Mouse (Mus musculus): ENCODE measurements around the gene Tusc2.
A peak's percentile ranks its signal among the peaks of the same experiment; 100 is the strongest.

Gene Tusc2

DNA sequence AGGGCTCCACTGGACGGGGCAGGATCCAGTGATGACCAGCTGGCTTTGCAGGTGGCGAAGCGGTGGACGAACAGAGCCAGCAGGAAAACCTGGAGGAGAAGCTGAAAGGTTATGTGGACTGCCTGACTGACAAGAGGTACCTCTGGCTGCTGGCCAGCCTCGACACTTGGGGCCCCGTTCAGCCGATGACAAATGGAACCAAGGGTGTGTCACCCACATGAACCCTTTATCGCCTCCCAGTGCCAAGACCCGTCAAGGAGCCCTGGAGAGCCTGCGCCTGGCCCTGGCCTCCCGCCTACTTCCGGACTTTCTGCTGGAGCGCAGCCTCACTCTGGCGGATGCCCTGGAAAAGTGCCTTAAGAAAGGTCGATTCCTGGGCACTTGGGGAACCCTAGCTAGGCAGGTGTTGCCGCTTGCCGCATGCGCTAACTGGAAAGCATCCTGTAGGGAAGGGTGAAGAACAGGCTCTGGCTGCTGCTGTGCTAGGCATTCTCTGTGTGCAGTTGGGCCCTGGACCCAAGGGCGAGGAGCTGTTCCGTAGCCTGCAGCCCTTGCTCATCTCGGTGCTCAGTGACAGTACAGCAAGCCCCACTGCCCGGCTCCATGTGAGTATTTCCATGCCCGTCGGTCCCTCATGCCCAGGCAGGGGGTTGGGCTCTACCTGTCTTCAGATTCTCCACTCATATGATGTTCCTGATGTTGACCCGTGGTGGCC is 27.2 kb downstream of the Tusc2 start:
- DNase-seq = peak; percentile 83

- DNase-seq = no peak
These were observed 27.7 kb downstream of the Tusc2 start for GRCm38 (mm10) chr9:107590773-107591060.

DNA sequence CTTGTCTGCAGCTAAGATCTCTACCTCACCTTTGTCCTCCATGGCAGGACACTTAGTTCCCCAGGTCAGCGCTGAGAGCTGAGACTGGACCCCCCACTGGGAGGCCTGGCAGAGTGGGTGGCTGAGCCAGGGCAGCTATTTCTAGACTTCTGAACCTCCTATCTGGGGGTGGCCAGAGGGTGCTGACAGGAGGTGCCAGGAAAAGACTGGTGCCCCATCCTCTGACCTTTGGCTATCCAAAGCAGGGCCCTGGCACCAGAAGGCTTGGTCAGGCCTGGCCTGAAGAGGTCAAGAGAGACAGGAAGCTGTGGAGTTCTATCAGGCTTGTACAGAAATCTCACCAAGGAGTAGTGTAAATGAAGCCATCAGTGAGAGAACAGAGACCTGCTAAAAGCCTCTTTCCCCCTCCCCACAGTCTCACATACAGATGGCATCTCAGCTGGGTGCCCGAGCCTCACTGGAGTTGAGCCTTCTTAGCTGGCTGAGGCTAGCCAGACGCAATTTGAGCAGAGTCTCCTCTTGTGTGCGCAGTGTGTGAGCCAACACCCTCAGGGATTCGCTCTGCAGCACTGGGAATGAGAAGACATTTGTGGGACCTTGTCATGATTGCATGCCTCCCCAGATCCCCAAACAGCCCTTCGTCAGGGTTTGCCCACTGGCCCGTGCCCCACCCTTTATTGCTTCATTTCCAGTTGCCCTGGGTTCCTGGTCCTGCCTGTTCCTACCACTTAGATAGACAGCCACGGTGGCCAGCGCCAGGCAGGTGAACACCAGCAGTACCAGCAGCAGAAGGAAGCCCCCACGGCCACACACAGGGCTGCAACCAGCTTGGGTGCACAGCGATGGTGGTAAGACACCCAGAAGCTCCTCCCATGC is 30.3 kb downstream of the Tusc2 start:
- no peak for DNase-seq

- no peak for DNase-seq
These were observed 31.4 kb downstream of the Tusc2 start for GRCm38 (mm10) chr9:107594281-107595062.

- no peak for DNase-seq
These were observed 33.8 kb downstream of the Tusc2 start for GRCm38 (mm10) chr9:107596619-107597569.

DNA sequence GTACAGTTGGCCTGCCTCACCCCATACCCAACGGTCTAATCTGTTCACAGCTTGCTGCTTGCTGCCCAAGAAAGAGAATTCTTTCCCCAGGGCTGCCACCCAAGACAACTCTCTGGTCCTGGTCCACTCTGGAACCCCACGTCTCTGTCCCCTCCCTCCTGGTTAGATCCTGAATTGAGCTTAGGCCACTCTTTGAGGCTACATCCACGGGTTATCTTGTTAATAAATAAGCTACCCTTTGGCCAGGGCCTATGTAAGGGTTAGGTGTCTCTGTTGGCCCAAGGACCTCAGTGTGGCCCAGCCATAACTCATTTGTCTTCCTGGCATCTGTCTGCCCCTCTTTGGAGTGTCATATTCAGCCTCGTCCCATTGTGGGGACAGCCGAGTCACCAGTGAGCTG is 35.3 kb downstream of the Tusc2 start:
- no peak for DNase-seq

DNA sequence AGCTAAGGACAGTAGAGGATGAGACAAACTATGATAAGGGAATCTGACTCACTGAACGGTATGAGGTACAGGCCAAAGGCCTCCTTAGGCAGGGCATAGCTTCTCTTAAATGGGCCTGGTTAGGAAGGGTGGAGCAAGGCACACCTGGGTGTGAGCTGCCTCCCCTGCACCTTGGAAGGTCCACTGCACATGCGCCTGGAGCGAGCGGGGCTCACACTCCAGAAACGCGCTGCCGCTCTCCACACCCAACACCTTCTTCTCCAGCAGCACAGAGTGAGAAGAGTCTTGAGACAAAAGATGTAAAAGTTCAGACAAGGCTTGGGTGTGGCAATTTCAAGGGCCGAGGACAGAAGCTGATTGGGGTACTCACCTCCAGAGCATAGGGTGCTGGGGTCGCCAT is 36.4 kb downstream of the Tusc2 start:
- DNase-seq = no peak

DNA sequence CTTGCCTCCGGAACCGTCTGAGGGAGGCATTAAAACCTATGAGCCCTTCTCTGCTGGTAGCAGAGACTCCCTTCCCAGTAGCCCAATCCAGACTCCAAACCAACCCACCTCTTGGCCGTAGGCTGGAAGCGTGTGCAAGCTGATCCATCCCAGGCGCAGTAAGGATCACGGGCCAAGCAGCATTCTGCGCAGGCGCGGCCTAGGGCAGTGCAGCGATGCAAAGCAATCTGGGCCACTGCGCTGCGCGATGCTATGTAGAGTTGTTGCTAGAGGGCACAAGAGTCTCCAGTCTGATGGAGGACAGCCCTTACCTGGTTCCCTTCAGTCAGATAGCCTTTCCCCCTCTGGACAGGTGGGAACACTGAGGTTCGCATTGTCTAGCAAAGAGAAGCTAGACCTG is 36.8 kb downstream of the Tusc2 start:
- DNase-seq = no peak

- DNase-seq = no peak
These were observed 37.7 kb downstream of the Tusc2 start for GRCm38 (mm10) chr9:107600745-107601144.

DNA sequence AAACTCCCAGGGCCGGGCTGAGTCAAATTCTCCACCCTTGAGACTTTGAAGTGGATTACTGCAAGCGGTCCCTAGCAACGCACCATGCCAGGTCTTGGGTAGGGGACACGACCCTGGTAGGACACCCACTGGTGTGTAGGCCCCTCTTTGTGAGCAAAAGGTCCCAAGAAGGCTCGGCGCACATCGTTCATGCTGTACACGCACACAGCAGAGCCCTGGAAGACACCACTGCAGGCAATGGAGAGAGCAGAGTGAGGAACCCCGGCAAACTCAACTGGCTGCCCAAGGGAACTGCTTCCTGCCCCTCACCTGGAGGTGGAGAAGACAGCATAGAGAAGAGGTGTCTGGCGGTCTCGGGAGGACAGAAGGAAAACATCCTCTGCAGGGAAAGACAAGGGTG is 38.2 kb downstream of the Tusc2 start:
- DNase-seq = no peak

DNA sequence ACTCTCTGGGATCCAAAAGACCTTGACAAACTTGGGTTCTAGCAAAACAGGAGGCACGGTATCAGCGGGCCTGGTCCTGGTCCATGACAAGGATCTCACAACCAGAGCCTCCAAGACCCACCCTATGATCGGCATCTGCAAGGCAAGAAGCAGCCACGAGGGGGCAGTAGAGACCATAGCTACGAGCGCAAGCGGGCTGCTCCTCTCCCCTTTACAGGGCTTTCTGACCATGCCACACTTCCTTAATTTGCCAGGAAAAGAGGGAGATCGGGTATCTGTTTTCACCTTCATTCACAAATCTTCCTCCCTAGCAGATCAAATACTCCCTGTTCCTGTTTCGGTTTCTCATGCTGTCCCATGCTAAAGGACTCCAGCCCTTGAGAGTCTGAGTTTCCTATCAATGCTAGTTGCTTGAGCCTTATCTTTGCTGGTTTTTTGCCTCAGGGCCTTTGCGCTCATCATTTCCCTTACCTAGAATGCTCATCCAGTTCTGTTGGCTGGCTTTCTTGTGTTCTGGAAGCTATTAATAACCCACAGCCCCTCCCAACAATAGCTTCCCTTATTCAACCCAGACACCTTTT is 39.1 kb downstream of the Tusc2 start:
- peak; percentile 92 for DNase-seq

DNA sequence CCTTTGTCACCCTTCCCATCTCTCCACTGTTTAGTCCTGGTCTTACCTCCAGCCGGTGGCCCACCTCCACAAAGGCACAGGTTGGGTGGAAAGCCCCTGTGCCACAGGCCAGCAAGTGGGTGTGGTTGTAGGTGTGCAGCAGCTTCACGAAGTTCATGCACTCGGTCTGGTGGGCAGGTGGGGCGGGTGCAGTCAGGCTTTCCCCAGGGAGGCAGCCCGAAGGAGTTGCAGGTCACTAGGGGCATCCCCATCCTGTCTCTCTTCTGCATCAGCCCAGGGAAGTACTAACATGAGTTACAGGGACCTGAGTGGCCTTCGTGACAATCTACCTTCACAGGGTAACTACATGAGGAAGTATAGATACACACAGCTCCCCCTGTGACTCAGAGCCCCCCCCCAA is 40.2 kb downstream of the Tusc2 start:
- DNase-seq = no peak

- DNase-seq = no peak
These were observed 42.1 kb downstream of the Tusc2 start for GRCm38 (mm10) chr9:107605041-107605661.

GRCm38 (mm10) chr9:107606591-107606990 is 43.5 kb downstream of the Tusc2 start:
- no peak for DNase-seq

DNA sequence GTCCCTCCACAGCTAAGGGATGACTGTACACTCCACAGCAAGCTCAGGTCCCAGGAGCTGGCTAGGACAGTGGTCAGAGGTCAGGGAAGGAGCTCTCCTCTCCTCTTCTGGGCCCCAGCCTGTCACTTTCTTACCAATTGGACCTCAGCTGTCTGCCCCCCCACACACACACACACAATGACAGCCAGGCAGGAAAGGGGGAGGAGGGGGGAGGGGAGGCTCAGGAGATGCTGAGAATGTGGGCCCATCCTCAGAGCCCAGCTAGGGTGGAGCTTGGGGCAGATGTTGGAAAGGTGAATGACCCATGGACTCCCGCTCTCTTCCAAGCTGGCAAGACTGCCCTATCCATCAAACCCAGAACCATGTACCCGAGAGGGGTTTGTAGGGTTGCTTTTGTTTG is 44.0 kb downstream of the Tusc2 start:
- no peak for DNase-seq

DNA sequence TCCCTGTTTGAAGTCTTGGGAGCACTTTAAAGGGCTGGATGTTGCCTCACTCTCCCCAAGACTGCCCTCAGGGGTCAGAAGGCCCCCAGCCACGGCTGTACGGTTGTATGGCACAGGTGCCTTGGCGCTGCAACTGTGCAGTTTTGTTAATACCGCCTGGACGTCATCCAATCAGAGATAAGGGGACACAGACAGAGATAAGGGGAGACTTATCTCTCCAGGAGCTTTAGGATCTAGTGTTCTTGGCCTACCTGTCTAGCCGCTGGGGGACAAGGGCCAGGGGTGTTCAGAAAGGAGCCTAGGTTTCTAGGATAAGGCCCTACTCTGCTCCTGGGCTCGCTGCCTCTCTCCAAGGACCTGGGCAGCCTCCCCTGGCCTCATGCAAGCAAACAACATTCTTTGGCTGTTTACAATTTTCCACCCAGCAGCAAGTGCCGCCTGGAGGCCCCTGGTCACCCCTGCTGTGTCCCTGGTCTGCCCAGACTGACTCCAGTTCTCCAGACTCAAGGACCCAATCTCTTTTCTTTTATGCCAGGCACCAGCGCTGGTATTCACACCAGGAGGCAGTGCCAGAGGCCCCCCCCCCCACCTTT is 44.7 kb downstream of the Tusc2 start:
- no peak for DNase-seq

DNA sequence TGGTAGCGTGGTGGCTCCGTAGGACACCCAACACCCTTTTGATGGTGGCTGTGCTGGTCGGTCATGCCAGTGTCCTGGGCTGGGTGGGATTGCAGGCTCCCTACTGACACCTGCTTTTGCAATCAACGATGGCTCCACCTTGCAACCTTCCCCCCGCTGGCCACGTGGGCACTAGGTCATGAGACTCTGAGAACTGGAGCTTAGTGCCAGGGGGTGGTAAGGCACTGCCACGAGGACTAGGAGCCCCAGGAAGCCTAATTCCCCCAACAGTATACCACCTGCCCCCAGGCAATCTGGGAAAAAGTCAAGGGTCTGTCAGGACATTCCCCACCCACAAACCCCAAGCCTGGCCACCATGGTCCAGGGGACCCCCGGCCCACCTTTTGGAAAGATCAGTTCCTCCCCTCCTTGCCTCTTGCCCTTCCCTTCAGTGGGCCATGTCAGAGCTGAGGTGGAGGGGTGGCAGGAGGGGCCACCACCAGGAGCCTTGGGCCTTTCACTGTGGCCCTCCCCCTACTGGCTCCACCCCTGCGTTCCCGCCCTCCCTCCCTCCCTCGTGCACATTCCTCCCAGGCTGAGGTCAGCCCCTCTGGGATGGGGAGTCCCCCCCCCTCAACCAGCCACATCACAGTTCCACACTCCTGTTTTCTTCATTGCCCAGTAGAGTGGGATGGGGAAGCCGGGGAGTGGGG is 45.8 kb downstream of the Tusc2 start, which contains the start of gene Sema3b:
Gene Sema3b (minus strand): TSS at position 489 of the 692 bp plus-strand sequence.
- no peak for DNase-seq

DNA sequence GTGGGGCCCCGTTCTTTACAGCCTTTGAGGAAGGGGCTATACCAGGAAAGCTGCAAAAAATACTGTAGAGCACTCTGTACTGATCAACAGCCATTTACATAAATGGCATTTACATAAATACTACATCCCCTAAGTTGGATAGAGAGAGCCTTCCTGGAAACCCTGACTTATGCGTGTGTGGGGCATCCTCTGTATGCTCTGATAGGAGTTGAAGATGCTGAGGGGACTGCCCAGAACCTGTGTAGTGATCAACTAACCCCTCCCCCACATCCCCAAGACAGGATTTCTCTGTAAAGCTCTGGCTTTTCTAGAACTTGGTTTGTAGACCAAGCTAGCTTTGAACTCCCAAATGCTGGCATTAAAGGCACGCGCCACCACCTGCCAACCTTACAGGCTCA is 46.4 kb downstream of the Tusc2 start:
- no peak for DNase-seq

- no peak for DNase-seq
These were observed 48.6 kb downstream of the Tusc2 start for GRCm38 (mm10) chr9:107611456-107612190.
